Mouse (Mus musculus): ENCODE data around the gene Dohh.
A peak's percentile ranks its signal among the peaks of the same experiment; 100 is the strongest.

Dohh gene

DNA sequence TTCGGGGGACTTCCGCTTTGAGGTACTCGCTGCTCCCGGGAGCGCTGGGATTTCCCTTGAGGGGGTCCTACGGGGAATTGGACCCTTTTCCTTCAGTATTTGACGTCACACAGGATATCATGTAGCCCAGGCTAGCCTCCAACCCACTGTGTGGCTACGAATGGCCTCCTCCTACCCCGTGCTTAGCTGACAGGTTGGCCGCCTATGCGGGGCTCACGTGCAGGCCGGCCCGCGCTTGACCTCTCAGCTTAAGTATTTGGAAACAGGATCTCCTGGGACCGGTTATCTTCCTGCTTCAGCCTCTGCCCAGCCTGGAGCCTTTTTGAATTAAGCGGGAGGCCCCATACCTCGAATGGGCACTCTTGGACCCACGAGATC is 366 bp downstream of the Dohh start:
- DNase-seq (ENCODE audit: low read depth, low spot score): no peak

- DNase-seq (ENCODE audit: low read depth, low spot score): peak; percentile 36
Measured at GRCm38 (mm10) chr10:81385603-81386306, 1.5 kb downstream of the Dohh start.

- DNase-seq (ENCODE audit: low read depth, low spot score): no peak
Measured at GRCm38 (mm10) chr10:81387716-81388115, 3.5 kb downstream of the Dohh start.

GRCm38 (mm10) chr10:81388505-81389055 is 4.4 kb downstream of the Dohh start, which contains the start of gene Gm48552:
Gm48552 (plus strand) TSS chr10:81389005.
- DNase-seq (ENCODE audit: low read depth, low spot score): no peak

GRCm38 (mm10) chr10:81389373-81389772 is 5.1 kb downstream of the Dohh start:
- no peak for DNase-seq (ENCODE audit: low read depth, low spot score)

- DNase-seq (ENCODE audit: low read depth, low spot score): peak; percentile 61
Measured at GRCm38 (mm10) chr10:81389801-81390677, 5.8 kb downstream of the Dohh start.

- no peak for DNase-seq (ENCODE audit: low read depth, low spot score)
Measured at GRCm38 (mm10) chr10:81390678-81390965, 6.4 kb downstream of the Dohh start.

DNA sequence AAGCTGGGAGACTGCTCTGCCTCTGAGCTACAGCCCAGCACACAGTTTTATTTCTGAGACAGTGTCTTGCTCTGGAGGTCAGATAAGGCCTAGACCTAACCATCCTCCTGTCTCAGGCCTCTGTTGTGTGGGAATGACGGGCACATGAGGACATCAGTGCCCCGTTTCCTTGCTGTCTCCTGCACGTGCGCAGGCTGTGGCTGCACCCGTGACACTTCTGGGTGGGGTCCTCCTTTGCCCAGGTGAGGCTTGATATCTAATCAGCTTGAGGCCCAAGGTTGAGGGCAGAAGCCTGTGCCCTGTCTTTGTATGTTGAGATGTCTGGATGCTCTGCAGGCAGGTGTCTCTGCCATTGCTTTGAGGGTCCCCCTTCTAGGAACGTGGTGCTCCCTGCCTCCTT is 8.0 kb downstream of the Dohh start:
- no peak for DNase-seq (ENCODE audit: low read depth, low spot score)

- no peak for DNase-seq (ENCODE audit: low read depth, low spot score)
Measured at GRCm38 (mm10) chr10:81392781-81393185, 8.6 kb downstream of the Dohh start, which contains the start of gene Smim24. Smim24 (plus strand) TSS chr10:81393051.

- DNase-seq (ENCODE audit: low read depth, low spot score): no peak
Measured at GRCm38 (mm10) chr10:81393456-81394063, 9.3 kb downstream of the Dohh start.

- DNase-seq (ENCODE audit: low read depth, low spot score): peak; percentile 67
Measured at GRCm38 (mm10) chr10:81395127-81395526, 10.9 kb downstream of the Dohh start.

DNA sequence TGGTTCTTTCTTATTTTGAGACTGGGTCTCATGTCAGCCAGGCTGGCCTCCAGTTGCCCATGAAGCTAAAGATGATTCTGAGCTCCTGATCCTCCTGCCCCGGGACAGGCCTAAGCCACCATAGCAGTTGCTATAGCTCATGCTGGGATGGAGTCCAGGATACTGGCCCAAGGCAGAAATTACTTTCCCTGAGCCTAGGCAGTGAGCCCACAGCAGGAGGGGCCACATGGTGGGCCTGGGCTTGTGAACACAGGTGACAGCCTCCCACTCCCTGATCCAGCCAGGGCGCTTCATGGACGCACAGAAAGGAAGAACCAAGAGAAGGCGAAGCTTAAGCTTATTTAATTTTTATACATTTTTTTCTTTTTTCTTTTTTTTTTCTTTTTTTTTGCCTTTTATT is 11.6 kb downstream of the Dohh start:
- DNase-seq (ENCODE audit: low read depth, low spot score): no peak

DNA sequence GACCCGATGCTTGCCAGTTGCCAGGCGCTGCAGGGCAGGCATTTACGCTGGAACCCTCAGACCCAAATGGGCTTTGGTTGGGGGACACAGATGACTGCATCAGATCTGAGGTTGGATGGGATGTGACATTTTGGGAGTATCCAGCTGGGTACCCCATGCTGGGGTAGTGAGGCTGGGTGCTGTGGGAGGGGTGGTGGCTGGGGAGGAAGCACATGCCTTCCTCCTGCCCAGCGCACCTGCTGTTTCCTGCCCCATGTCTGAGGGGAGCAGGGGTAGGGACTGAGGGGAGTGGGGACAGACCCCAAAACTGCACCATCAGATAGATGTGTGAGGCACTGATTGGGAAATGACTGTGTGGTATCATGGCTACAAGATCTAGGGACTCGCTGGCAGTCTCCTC is 12.5 kb downstream of the Dohh start:
- no peak for DNase-seq (ENCODE audit: low read depth, low spot score)

DNA sequence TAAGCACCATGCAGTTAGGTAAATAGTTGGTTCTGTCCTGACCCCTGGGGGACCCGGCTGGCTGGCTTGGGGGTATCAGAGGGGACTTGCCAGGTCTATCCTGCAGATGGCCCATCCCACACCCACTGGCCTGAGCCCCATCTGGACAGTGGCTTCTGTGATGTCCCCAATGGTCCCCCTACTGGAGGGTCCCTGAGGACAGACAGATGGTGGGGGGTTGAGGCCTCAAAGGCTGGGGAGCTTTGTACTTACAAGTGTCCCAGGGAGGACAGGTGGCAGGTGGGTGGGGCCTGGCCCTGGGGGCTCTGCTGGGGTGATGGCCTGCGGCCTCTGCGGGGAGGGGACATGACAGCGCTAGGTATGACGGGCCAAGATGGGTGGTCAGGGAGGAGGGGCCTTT is 15.1 kb downstream of the Dohh start:
- DNase-seq (ENCODE audit: low read depth, low spot score): no peak

- no peak for DNase-seq (ENCODE audit: low read depth, low spot score)
Measured at GRCm38 (mm10) chr10:81399798-81400308, 15.6 kb downstream of the Dohh start.

GRCm38 (mm10) chr10:81400371-81401204 is 16.4 kb downstream of the Dohh start:
- no peak for DNase-seq (ENCODE audit: low read depth, low spot score)

GRCm38 (mm10) chr10:81401205-81401520 is 16.9 kb downstream of the Dohh start:
- DNase-seq (ENCODE audit: low read depth, low spot score): no peak

GRCm38 (mm10) chr10:81401521-81402226 is 17.4 kb downstream of the Dohh start:
- DNase-seq (ENCODE audit: low read depth, low spot score): no peak

GRCm38 (mm10) chr10:81402227-81402765 is 18.1 kb downstream of the Dohh start:
- DNase-seq (ENCODE audit: low read depth, low spot score): no peak

DNA sequence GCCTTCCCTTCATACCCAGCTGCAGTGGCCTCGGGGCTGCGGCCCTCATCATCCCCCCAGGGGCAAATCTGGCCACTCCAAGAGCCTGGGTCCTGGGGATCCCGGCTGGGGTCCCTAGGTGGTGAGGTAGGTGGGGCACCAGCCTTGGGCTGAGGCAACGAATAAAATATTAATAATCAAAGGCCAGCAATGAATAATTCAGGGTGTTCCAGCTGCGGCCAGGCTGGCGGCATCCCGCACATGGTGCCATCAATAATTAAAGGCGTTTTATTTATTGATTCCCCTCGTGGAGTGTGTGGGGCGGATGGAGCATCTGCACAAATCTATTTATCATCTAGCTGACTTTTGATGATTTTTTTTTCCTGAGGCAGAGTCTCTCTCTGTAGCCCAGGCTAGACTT is 19.3 kb downstream of the Dohh start:
- no peak for DNase-seq (ENCODE audit: low read depth, low spot score)

Measured in A20 (cell line).